Mouse (Mus musculus) ES-Bruce4 (cell line): Measurements from ENCODE around the gene Kalrn.

Source experiments
- CTCF ChIP-seq: IDR thresholded peaks from one replicate; pipeline ENCODE4 v1.8.1; 2011; ENCODE audit warnings: low read depth, low read length
- EP300 ChIP-seq: IDR thresholded peaks from 2 replicates; pipeline ENCODE4 v1.6.1; 2011; ENCODE audit warnings: low read depth, low read length; ENCODE audit not compliant: insufficient read depth
- POLR2A ChIP-seq: IDR thresholded peaks from one replicate; pipeline ENCODE4 v1.8.1; 2011; ENCODE audit warnings: low read length; ENCODE audit not compliant: insufficient read depth

DNA sequence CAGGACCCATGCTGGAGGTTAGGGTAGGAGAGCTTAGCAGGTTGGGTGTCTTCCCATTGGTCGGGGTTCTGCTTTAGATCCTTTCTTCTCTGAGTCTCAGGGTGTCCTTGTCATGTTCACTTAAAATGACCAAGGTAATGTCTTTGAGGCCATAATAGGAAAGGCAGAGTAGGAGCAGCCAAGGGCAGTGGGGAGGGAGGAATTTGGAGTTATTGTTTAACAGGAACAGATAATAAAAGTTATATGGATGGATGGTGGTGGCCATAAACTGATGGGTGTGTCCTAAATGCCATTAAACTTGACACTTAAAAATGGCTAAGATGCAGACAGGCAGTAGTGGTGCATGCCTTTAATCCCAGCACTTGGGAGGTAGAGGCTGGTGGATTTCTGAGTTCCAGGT, 584.2 kb downstream of the Kalrn start:
- no peak for TF ChIP-seq EP300
- no peak for TF ChIP-seq CTCF
- TF ChIP-seq POLR2A, result no peak
